Mouse (Mus musculus) midbrain, embryonic 10.5 days (tissue): Measurements from ENCODE around the gene Sema6d. TPM values are rescaled to one million over a fixed set of nuclear protein-coding genes. Genes with fewer than 3 reads are reported as not detected.

Experiments
- DNase-seq: peaks from one replicate; pipeline ENCODE4 v3.0.0-alpha.2; 2017; ENCODE audit warnings: low spot score
- H3K27ac ChIP-seq: fragments of 300-500 bp; sonication (generic); replicated peaks from 2 replicates; pipeline ENCODE4 v1.5.1; 2016; ENCODE audit warnings: mild to moderate bottlenecking
- H3K27me3 ChIP-seq: fragments of 300-500 bp; sonication (generic); 2 replicates; pipeline ENCODE4 v1.6.1; 2016; ENCODE audit warnings: low read depth, mild to moderate bottlenecking; ENCODE audit not compliant: poor library complexity, severe bottlenecking
- H3K36me3 ChIP-seq: fragments of 300-500 bp; sonication (generic); 2 replicates; pipeline ENCODE4 v1.6.1; 2016; ENCODE audit warnings: mild to moderate bottlenecking, moderate library complexity
- H3K4me1 ChIP-seq: fragments of 300-500 bp; sonication (generic); 2 replicates; pipeline ENCODE4 v1.6.1; 2016
- H3K4me3 ChIP-seq: fragments of 300-500 bp; sonication (generic); 2 replicates; pipeline ENCODE4 v1.5.1; 2016; ENCODE audit warnings: mild to moderate bottlenecking, moderate library complexity
- H3K9me3 ChIP-seq: fragments of 300-500 bp; sonication (generic); replicated peaks from 2 replicates; pipeline ENCODE4 v1.6.1; 2016; ENCODE audit warnings: mild to moderate bottlenecking
- WGBS: fragments of 180-500 bp; shearing (Covaris S2); methylation state at CpG from one replicate; pipeline ENCODE4 v1.1.7; 2016; 5-methylcytosine and 5-hydroxymethylcytosine counted together
- polyA plus RNA-seq: library from polyadenylated mRNA; unstranded; fragments of >200 nt; fragmentation: Nextera tagmentation; extraction: Ambion mirVana; gene quantifications from 2 replicates; pipeline ENCODE4 v1.2.1, GENCODE M21; 2016

Sema6d gene
- polyA plus RNA-seq, 1 experiment from 2014 or later: 7.7 TPM

GRCm38 (mm10) chr2:124470346-124471042, 380.7 kb downstream of the Sema6d start:
- no peak for DNase-seq
- H3K9me3 ChIP-seq: no peaks in the 10 kb centered on the region
- no peak overlapping the region for H3K4me3 ChIP-seq
- whole genome bisulfite sequencing: 63% methylated on average over 10 of the region's 10 CpGs
- no peaks in the 10 kb centered on the region for H3K36me3 ChIP-seq
- no peak overlapping the region for H3K27ac ChIP-seq
- peaks cover 72% of the 10 kb centered on the region for H3K27me3 ChIP-seq
- peaks cover 36% of the 10 kb centered on the region for H3K4me1 ChIP-seq

DNA sequence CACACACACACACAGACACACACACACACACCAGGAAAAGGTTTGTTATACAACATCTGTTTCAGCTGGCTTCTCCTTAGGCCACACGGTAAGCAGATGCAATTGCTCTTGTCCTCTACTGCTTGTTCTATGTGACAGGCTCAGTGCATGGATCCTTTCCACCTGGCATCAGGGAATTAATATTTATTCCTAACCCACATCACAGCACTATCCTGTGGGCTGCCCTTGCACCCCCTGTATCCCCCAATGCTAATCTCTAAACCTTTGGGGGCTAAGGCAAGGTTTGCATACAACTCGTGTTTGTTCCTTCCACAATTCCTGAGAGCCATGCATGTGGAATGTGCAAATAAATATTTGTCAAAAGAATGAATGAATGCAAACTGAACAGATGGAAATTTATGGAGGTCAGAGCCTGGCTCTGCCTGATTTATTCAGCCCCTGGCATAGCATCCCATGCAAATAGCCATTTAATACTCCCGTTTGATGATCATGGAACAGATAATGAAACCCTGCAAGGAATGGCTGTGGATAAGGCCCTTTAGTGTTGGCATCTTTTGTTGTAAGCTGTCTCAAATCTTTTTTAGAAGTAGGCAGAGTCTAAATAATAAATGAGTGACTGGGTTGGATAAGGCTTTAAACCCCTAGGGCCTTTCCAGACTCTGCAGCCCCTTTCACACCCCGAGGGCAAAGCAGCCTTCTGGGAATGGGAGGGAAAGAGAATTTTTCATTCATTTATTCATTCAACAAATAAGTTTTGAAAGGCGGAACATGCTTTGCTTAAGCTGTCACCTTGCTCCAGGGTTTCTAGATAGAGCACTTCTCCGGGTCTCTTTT, 383.1 kb downstream of the Sema6d start:
- Histone ChIP-seq H3K4me1 (peaks cover 36% of the 10 kb centered on the region), H3K36me3 (no peaks in the 10 kb centered on the region), H3K27ac (no peak overlapping the region), H3K27me3 (peaks cover 61% of the 10 kb centered on the region), H3K9me3 (no peaks in the 10 kb centered on the region), H3K4me3 (no peak overlapping the region)
- DNase-seq: no peak
- WGBS: 68% methylated on average over 6 of the region's 6 CpGs

DNA sequence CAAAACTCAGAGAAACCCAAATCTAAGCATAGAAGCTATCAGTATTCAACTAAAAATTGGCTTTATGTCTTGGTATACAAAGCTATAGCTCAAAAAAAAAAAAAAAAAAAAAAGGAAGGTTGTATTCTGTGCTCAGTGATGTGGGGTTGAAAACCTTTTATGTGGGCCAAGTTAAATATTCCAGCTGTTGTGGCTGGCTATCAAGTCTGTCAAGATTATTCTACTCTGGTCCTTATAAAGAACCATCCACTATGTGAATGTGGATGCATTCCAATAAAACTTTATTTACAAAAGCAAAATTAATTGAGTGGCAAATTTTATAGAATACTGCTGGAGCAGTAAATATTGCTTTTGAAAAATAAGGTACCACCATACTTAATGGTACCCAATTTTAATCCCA, 388.1 kb downstream of the Sema6d start:
- Histone ChIP-seq H3K36me3 (no peaks in the 10 kb centered on the region), H3K4me1 (peaks cover 11% of the 10 kb centered on the region), H3K4me3 (no peak overlapping the region), H3K27ac (no peak overlapping the region), H3K9me3 (no peaks in the 10 kb centered on the region), H3K27me3 (peaks cover 46% of the 10 kb centered on the region; the same call in 1 of the 2 replicates)
- DNase-seq: no peak

DNA sequence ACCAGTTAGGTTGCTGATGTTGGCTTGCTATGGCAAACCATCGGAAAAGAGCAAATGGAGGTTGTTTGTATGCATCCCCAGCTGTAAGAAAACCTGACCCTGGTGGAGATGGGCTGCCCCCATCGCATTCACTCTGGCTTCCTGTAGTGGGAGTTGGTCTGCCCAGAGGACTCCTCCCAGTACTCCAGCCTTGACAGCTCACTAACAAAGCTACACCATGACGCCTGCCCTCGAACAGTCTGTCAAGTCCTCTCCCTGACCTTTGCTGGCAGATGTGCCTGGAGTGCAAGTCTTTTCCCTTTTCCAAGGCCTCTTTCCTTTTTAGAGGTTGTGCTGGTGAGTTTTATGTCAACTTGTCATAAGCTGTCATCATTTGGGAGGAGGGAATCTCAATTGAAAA, 388.8 kb downstream of the Sema6d start:
- H3K4me1 ChIP-seq: peaks cover 5% of the 10 kb centered on the region
- H3K27ac ChIP-seq: no peak overlapping the region
- peaks cover 52% of the 10 kb centered on the region; the same call in 1 of the 2 replicates for H3K27me3 ChIP-seq
- WGBS: 88% methylated on average over 4 of the region's 4 CpGs
- no peaks in the 10 kb centered on the region for H3K9me3 ChIP-seq
- no peak overlapping the region for H3K4me3 ChIP-seq
- H3K36me3 ChIP-seq: no peaks in the 10 kb centered on the region
- DNase-seq: no peak

GRCm38 (mm10) chr2:124485761-124486160, 396.0 kb downstream of the Sema6d start:
- DNase-seq: no peak
- peaks cover 65% of the 10 kb centered on the region for H3K27me3 ChIP-seq
- 92% methylated on average over 1 of the region's 1 CpGs for WGBS
- no peaks in the 10 kb centered on the region for H3K9me3 ChIP-seq
- H3K27ac ChIP-seq: no peak overlapping the region
- peaks cover 6% of the 10 kb centered on the region; the same call in 1 of the 2 replicates for H3K4me1 ChIP-seq
- H3K36me3 ChIP-seq: no peaks in the 10 kb centered on the region
- H3K4me3 ChIP-seq: no peak overlapping the region

GRCm38 (mm10) chr2:124490010-124490801, 400.4 kb downstream of the Sema6d start:
- no peak for DNase-seq
- Histone ChIP-seq H3K27me3 (peaks cover 87% of the 10 kb centered on the region), H3K9me3 (no peaks in the 10 kb centered on the region), H3K27ac (no peak overlapping the region), H3K4me1 (peaks cover 6% of the 10 kb centered on the region; the same call in 1 of the 2 replicates), H3K36me3 (no peaks in the 10 kb centered on the region), H3K4me3 (no peak overlapping the region)
- WGBS: 71% methylated on average over 12 of the region's 12 CpGs

- no peaks in the 10 kb centered on the region for H3K4me1 ChIP-seq
- 85% methylated on average over 1 of the region's 1 CpGs for WGBS
- no peaks in the 10 kb centered on the region for H3K9me3 ChIP-seq
- no peak overlapping the region for H3K4me3 ChIP-seq
- peaks cover 100% of the 10 kb centered on the region for H3K27me3 ChIP-seq
- no peak overlapping the region for H3K27ac ChIP-seq
- no peak for DNase-seq
- no peaks in the 10 kb centered on the region for H3K36me3 ChIP-seq
These were observed 406.0 kb downstream of the Sema6d start for GRCm38 (mm10) chr2:124495751-124496150.

- Histone ChIP-seq H3K4me3 (no peak overlapping the region), H3K9me3 (no peaks in the 10 kb centered on the region), H3K27me3 (peaks cover 100% of the 10 kb centered on the region), H3K27ac (no peak overlapping the region), H3K36me3 (no peaks in the 10 kb centered on the region), H3K4me1 (no peaks in the 10 kb centered on the region)
- WGBS: 70% methylated on average over 1 of the region's 1 CpGs
- no peak for DNase-seq
These were observed 409.9 kb downstream of the Sema6d start for GRCm38 (mm10) chr2:124499670-124500069.

- Histone ChIP-seq H3K4me1 (peaks cover 18% of the 10 kb centered on the region), H3K9me3 (no peaks in the 10 kb centered on the region), H3K4me3 (no peak overlapping the region), H3K27ac (no peak overlapping the region), H3K36me3 (no peaks in the 10 kb centered on the region), H3K27me3 (peaks cover 89% of the 10 kb centered on the region)
- WGBS: 12% methylated on average over 4 of the region's 4 CpGs
- DNase-seq: peak; percentile 84
These were observed 416.2 kb downstream of the Sema6d start for GRCm38 (mm10) chr2:124505784-124506489.

DNA sequence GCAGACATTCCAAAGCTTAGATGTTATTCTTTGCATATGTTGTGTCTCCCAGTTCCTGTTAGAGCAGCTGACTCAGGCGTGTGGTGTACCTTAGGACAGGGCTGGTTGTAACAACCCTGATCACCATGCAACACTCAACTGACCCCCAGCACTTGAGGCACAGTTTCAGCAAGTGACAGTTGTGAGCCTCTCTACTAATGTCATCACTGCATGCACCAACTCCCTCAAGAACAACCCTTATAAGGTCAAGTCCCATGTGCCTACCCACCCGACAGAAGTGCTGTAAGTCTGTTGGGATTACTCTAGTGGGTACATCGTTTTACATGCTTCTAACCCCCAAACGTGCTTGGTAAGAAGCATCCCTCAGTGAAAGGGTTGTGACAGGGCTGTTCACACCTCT, 418.0 kb downstream of the Sema6d start:
- peaks cover 18% of the 10 kb centered on the region for H3K4me1 ChIP-seq
- no peaks in the 10 kb centered on the region for H3K36me3 ChIP-seq
- DNase-seq: no peak
- peaks cover 89% of the 10 kb centered on the region for H3K27me3 ChIP-seq
- no peaks in the 10 kb centered on the region for H3K9me3 ChIP-seq
- H3K27ac ChIP-seq: no peak overlapping the region
- no peak overlapping the region for H3K4me3 ChIP-seq
- WGBS: 74% methylated on average over 4 of the region's 4 CpGs

- H3K9me3 ChIP-seq: no peaks in the 10 kb centered on the region
These were observed 419.7 kb downstream of the Sema6d start for GRCm38 (mm10) chr2:124509479-124509878.

DNA sequence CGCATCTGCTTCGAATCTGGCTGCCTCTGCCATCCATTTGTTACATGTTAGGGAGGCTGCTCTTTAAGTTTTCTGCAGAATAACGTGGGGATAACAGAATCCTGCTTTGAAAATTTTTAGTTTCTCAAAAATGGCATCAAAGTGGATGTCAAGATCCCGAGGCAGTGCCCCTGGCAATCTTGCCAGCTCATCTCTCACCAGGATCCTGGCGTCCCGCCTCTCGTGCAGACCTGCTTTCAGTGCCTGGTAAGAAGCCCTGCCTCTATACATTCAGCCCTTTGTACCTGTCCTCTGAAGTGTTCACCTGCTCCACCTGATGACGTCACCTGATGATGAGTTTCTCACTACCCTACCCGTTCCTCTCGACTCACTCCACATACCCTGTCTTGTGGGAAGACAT, 422.1 kb downstream of the Sema6d start:
- Histone ChIP-seq H3K27me3 (peaks cover 95% of the 10 kb centered on the region), H3K4me3 (no peak overlapping the region), H3K4me1 (peaks cover 3% of the 10 kb centered on the region), H3K9me3 (no peaks in the 10 kb centered on the region), H3K36me3 (no peaks in the 10 kb centered on the region), H3K27ac (no peak overlapping the region)
- DNase-seq: no peak
- 91% methylated on average over 10 of the region's 10 CpGs for WGBS

More at GRCm38 (mm10) chr2:124509479-124509878, 419.7 kb downstream of the Sema6d start:
- no peak for DNase-seq
- no peak overlapping the region for H3K4me3 ChIP-seq
- WGBS: 87% methylated on average over 6 of the region's 6 CpGs
- peaks cover 89% of the 10 kb centered on the region for H3K27me3 ChIP-seq
- no peaks in the 10 kb centered on the region for H3K36me3 ChIP-seq
- H3K4me1 ChIP-seq: peaks cover 18% of the 10 kb centered on the region
- H3K27ac ChIP-seq: no peak overlapping the region
